Mouse (Mus musculus): ENCODE measurements around the gene Tkt.
"Not testable (repeated sequence)": the region's sequence is repeated elsewhere in the genome, so short reads cannot be mapped to it uniquely, and the experiment has no call there.

Gene Tkt

DNA sequence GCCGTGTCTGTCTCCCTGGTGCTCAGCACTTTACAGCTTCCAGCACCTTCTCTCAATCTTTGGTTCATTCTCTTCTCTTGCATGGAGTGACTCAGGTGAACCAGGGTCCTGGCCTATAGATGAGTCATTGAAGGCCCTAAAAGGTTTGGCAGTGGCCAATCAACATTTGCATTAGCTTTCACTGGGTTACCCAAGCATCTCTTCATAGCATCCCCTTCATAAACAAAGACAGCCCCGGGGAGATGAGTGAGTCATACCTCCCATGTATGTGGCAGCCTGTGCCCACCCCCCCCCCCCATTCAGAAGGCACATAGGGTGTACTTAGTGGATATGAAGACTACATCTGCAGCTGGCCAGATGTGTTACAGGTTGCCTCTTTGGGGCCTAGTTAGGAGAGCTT, 8.5 kb downstream of the Tkt start:
- no peak for DNase-seq

DNA sequence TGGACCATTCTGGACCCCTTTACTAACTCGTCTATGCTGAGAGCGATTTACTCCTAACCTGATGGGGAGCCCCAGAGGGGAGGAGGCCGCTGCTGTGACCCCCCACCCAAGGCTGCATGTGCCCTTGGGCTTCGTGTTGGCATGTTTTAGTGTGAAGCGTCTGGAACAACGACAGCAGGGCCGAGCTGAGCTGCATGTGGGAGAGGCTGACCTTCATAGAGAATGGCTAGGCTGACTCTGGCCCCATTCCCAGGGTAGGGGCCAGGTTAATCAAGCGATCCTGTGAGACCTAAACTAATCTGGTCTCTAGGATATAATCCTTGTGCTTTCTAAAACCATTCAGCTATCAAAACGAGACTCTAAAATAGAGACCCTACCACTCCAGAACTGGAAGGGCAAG, 9.6 kb downstream of the Tkt start:
- no peak for DNase-seq

DNA sequence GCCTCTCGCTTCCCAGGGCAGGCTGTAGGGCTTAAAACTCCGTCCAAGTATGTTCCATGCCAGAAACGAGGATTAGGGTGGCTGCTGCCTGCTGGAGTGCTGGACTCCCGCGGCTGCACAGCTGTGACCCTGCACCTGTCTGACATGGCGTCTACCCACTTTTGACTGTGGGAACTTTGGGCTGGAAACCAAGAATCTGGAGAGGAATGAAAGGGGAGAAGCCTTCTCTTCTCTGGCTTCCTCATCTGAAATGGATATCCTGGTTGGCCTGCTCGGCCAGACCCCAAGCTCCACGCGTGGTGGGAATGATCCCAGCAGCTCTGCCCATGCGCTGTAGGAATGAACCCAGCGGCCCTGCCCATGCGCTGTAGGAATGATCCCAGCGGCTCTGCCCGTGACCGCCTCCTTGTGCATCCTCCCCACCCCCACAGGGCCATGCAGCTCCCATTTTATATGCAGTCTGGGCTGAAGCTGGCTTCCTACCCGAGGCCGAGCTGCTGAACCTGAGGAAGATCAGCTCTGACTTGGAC, 11.2 kb downstream of the Tkt start:
- DNase-seq: peak; percentile 52 to 74

DNA sequence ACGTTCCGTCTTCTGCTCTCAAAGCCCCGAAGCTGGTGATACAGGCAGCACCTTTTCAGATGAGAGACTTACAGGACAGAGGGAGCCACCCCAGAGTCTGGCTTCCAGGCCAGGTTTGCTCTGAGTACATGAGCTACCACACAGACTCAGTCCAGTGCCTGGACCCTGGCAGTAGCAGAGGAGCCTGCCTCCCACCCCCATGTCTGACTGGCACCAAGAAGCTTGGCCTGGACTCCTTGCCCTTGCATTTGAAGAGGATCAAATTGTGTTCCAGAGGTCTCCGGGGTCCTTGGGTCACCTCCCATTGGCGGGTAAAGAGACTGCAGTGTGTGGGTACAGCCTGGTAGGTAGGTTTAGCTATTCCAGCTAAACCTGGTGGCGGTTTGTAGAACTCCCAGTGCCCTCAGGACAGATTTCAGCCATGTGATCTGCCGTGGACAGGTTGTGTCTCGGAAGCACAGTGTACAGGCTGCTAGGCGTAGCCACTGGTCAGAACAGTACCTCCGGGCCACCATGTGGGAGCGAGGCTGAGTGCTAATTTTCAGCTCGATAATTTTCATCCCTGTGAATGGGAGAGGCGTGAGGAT, 12.7 kb downstream of the Tkt start:
- DNase-seq: no peak

DNA sequence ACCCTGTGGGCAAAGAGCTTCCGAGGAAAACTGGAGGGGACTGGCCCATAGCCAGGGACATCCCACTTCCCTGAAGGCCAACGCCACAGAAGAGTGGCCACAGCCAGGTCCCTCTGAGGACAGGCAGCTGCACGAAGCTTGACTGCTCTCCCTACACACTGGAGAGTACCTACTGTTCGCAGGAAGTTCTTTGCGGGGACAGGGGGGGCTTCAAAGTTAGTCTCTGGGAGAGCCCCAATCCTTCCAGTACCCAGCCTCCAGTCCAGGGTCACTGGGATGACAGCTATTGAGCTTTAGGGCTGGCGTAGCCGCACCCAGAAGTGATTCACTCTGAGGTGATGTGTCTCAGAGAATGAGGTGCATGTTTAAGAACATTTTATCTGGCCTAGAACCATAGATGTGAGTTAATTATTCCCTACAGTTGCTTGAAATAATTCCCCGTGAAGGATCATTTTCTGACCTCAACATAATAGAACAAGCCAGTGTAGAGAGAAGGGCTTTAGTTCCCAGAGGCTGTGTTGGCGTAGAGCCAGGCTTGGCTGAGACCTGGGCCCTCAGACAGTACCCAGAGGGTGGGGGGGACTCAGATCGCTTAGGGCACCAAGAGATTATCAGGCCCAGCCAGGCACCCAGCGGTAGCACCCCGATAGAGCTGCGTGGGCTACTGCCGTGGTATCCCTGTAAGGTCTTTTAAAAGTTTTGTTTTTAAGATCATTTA, 13.5 kb downstream of the Tkt start:
- DNase-seq: peak; percentile 75 to 80

DNA sequence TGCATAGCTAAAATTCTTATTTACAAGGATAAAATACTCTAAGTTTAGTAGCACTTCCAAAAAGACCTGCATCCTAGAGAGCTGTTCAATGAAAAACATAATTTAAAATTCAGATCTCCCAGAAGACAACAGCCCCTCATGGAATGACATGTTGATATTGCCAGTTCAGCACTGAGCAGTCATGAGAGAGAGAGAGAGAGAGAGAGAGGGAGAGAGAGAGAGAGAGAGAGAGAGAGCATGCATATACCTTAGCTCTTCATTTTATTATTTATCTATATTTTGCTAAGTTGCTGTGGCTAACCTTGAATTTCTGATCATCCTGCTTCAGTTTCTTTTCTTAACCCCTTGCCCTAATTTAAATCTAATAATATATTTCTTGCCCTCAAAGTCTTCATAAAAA, 14.2 kb downstream of the Tkt start:
- DNase-seq: no peak

DNA sequence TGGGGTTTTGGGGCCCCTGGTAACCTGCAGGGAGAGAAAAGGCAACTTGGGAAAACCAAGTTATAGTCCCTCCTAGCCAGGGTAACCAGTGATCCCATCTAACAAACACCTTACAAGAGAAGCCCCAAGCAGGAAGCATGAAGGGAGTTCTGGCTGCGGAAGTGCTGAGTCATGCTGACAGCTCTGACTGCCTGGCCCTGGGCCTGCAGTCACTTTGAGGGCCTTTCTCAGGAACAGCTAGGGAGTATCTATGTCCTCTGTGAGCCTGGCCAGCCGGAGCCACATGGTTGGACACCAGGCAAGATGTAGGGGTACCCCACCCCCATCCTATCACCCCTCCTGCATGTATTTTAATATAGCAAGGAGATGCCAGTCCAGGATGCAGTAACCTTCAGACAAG, 16.3 kb downstream of the Tkt start:
- peak; percentile 52 to 66 for DNase-seq

DNA sequence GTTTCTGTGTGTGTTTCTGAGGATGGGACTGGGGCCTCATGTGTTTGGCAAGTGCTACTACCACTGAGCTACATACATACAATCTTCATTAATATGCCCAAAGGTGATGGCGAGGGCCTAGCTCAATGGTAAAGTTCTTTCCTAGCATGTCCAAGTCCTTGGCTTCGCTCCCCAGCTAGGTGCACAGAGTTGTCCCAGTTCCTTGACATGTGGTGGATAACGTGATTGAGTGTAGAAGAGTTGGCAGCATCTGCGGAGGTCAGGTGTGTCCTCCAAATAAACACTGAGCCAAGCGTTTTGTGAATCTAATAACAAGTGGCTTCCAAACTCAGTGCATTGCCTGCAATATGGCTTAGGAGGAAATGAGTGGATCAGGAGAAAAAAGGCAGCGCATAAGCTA, 18.2 kb downstream of the Tkt start:
- no peak for DNase-seq

DNA sequence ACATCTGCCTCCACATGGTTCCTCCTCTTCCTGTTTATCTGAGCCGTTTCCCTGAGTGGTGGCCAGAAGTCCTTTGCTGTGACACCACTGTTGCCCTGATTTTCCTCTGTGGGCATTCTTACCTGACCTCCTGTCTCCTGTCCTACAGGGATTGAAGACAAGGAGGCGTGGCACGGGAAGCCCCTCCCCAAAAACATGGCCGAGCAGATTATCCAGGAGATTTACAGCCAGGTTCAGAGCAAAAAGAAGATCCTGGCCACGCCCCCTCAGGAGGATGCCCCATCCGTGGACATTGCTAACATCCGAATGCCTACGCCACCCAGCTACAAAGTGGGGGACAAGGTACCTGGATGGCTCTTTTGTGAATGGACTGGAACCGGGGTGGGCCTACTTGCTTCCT, 19.9 kb downstream of the Tkt start:
- no peak for DNase-seq

DNA sequence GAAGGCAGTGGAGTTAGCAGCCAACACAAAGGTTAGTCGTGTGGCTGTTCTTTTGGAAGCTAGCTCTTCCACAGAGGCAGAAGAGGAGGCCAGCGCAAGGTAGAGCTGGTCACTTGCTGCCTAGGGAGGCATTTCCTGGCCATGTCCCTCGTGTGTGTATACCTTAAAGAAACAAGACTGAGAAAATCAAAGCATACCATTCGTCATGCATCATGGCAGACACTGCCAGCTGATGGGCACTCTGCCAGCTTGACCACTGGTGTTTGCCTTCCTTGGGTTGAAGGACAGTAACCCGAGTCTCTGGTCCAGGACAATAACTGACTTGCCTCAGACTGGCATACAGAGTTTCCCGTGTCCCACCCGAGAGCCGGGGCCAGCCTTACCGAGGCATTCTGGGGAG, 22.1 kb downstream of the Tkt start:
- peak; percentile 71 to 80 for DNase-seq

DNA sequence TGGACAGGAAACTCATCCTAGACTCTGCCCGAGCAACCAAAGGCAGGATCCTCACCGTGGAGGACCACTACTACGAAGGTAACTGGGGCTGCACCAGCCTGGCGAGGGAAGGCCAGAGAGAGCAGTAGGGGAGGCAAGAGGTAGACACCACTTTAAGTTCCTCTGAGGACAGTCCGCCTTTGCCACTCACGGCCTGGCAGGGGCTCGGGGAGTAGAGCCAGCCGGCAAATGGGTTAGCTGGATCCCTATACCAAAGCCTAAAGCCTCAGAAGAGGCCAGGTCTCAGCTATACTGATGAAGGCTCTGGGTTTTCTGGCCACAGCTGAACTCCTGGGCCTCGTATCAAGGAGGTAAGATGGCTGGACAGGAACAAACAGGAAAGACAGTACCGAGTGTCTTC, 24.1 kb downstream of the Tkt start:
- no peak for DNase-seq

DNA sequence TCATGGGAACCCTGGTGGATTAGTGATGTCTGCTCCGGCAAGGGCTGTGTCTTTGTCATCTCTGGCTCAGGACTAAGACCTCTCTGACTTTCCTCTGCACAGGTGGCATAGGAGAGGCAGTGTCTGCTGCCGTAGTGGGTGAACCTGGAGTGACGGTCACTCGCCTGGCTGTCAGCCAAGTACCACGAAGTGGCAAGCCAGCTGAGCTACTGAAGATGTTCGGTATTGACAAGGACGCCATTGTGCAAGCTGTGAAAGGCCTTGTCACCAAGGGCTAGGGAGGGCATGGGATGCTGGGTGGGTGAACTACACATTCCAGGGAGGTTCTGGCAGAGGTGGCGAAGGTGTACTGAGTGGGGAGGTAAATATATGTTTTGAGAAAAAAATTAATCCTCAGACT, 25.1 kb downstream of the Tkt start:
- DNase-seq: no peak

DNA sequence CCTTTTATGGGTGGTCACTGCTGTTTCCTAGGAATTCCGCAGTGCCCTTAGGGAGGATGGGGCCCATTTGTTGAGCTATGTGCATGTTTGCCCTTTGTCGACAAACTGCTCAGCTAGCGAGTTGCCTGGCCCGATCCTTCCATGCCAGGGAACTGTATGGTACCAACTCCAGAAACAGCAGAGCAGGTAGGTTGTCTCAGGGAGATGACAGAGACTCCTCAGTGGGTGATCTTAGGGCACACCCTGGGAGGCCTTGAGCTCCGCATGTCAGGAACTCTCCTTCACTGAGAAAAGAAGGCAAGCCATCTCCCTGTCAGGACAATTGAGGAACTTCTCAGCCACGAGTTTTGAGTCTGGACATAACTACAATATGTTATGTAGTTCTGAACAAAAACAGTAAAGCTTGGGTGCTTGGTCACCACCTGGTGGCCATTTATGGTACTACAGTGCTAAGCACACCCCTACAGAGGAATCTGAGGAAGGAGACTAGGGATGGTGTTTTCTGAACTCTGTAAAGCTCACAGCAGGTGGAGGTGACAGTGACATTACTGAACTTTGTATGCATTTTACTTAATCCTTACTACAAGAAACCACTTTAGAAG, 25.9 kb downstream of the Tkt start:
- DNase-seq: peak; percentile 85 to 86

DNA sequence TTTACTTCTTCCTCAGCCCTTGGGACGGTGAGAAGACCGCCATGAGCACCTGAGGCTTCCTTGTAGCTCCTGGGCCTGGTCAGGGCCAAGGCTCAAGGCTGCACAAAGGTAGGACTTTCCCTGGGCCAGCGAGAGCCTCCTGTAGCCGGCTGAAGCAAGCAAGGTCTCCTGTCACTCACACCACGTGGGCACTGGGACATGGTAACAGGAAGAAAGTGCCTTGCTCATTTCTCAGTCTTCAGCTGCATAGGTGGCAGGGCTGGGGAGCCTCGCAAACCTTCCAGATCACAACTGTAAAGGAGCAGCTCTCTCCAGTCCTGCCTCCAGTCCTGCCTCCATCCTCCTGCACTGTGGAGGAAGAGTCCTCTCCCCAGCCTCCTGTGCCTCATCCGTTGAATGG, 27.6 kb downstream of the Tkt start:
- no peak for DNase-seq

DNA sequence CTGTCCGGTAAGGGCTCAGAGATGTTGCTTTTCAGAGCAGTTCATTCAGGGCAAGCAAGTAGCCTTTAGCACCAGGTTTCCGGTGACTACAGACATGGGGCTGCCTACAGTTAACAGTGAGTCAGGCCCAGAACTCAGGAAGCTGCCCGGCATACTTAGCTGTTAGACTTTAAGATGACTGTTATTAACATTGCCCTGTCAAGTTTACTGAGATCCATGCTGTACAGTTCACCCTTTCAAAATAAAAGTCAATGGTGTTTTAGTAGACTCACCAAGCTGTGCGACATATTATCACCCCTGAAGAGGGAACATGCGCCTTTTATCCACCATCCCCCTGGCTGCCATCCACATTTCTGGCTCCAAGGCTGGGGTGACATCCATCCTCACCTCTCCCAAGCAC, 28.1 kb downstream of the Tkt start:
- DNase-seq: no peak

DNA sequence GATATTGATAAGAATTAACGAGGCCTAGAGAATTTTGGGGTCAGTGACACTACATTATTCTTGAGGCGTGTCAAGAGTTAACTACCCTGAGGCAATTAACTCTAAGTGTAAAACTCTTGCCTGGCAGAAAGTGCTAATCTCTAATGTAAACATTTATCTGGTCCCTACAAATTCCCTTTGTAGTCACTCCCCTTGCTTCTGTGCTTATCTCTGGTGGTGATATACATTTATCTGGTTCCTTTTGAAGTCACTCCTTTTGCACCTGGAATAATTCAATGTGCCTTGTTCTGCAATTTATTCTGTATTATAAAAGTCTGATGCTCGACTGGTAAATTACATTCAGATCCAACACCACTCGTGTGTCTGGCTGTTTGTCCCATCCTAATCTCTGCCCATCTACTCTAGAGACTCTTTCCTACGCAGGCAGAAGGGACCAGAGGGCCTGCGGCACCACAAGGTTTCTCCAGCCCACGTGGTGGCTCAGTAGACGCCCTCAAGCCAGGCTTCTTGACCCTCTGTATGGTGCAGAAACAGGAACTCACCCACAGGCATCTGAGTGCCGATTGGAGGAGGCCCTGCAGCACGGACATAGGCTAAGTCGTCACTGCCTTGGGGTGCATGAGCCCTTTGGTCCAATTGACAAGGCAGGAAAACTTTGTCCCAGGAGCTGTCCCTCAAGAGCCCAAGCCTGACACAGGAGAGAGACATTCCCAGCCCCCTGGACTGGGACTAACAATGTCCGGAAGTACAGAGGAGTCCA, 29.3 kb downstream of the Tkt start:
- not testable (repeated sequence) for DNase-seq

DNA sequence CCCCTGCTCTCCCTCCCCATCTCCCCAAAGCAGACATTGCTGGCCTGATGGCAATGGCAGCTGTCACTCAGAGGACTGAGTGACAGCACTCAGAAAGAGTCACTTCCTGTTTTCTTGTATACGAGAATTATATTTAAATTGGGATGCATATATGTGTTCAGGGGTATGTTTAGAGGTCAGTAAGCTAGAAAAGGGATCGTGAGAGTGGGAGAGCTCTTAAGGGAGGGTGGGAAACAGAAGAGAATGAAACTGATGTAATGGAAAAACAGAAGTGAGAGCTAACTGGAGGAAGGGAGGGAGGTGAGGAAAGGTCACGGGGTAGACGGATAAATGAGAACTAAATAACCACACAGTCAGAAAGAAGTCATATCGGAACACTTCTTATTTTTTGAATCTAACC, 31.0 kb downstream of the Tkt start:
- no peak for DNase-seq

DNA sequence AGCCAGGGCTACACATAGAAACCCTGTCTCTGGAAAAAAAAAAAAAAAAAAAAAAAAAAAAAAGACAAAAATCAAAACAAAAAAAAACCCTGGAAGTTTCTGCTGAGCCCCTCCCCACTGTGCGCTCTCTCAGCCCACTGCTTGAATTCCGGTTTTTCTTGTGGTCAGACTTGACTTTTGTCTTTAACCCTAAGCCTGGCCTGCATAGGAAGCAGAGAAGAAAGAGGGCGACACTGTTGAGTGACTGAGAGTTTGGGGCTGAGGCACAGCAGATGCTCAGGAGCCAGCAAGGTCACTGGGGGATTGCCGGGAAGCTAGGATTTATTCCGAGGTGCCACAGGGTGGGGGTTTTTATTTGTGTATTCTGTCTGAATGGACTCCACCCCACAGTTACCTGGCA, 31.7 kb downstream of the Tkt start:
- DNase-seq: no peak

DNA sequence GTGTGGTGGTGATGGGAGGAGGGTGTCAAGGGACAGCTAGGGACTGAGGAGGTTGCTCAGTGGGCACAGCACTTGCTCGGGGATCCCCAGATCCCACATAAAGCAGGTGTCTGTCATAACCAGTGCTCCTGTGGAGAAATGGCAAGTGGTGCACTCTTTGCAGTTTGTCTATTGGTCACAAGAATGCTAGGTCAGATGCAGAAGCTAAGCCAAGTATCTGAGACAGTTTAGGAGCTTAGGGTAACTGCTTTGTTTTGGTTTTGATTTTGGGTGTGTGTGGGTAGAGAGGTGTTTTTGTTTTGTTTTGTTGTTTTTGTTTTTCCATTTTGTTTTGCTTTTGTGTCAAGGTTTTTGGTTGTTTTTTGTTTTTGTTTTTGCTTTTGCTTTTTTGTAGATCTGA, 33.1 kb downstream of the Tkt start:
- DNase-seq: no peak

DNA sequence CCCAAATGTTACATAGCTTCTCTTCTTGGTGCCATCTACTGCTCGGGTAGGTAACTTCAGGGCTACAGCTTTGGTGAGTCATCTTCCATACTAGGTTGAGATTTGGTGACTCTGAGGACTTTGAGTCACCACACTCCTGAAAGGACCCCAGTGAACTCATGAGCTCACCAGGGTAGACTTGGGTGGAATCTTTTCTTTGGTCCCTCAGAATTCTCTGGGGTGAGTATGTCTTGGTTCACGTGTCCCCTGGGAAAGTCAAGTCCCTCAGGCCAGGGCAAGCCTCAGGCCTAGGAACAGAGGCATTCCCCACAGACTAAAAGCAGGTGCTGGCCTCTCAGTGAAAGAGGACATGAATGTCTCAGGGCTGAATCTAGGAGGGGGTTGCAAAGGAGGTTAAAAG, 35.9 kb downstream of the Tkt start:
- DNase-seq: no peak

DNA sequence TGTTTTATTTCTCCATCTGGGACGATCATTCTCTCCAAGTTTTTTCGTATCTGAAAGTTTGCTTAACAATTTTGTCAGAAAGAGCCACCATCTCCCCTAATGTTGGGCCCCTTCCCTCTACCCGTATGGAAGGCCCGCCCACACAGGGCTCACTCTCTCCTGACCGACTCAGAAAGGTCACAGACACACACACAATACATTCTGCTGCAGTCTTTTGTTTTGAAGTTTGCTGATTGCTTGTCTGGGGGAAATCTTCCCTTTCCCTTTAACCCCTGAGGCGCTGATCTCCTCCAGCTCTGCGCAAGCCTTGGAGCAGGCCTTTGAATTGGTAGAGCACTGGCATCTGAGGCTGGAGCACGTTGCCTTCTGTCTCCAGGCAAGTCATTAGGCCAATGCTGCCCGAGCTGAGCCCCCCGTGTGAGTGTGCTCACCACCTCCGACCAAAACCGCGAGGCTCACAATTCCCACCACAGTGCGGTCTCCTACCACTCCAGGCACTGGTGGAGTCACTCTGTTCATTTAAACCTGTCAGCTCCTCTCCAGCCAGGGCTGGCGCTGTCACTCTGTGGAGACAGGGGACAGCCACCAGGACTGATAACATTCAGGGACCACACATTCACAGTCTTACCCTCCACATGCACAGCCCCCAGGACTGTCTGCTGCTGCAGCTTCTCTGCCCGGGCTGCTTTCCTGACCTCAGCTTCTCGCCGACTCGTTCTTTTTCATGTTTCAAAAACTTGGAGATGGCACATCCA, 36.5 kb downstream of the Tkt start:
- DNase-seq: no peak

DNA sequence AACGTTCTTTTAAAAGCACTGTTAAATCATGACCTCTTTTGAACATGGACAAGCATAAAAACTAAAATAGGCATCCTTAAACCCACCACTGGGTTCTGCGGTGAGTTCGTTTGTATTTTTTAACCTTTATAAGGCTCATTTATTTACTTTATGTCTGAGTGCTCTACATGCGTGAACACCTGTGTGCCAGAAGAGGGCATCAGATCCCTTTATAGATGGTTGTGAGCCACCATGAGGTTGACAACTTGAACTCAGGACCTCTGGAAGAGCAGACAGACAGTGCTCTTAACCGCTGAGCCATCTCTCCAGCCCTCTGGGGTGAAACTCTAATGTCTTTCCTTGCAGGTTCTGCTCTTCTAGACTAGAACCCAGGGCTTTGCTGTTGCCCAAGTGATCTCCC, 37.2 kb downstream of the Tkt start:
- DNase-seq: no peak

Measured in kidney, postnatal 4 days (tissue).